In genomic region chr12:69265031-69265430, GRCm38 (mm10) we compare ENCODE assay signal across 26 mouse cellular contexts.
"Had no signal": no experiment of that assay in that cellular context is flagged by ENCODE, and none has a peak within 500 bp of the region (broad histone marks: within the 10 kb centered on the region; RNA-seq: fewer than 3 reads in every experiment).

No protein-coding gene starts in this region.

- H3K4me1 ChIP-seq: heart, embryonic 13.5 days; heart, embryonic 15.5 days; hindbrain, embryonic 12.5 days; intestine, embryonic 15.5 days; limb, embryonic 10.5 days; limb, embryonic 12.5 days had no signal

- DNase-seq: gastrocnemius, adult 2 months; gastrocnemius, postnatal 10 days; gastrocnemius, postnatal 25 days; heart, adult 2 months; heart, postnatal 14 days; heart, postnatal 4 days; kidney, adult 18-20 months; kidney, adult 8-10 months; kidney, postnatal 10 days; kidney, postnatal 25 days; kidney, postnatal 4 days; liver had no signal

- H3K4me3 ChIP-seq: gastrocnemius, adult 2 months; heart, adult 2 months; heart, embryonic 13.5 days; heart, embryonic 15.5 days; hindbrain, embryonic 10.5 days; hindbrain, embryonic 12.5 days; intestine, embryonic 15.5 days; layer of hippocampus, adult 2 months; left cerebral cortex, adult 2 months; limb, embryonic 10.5 days; limb, embryonic 12.5 days had no signal

- H3K27ac ChIP-seq: gastrocnemius, adult 2 months; heart, adult 2 months; heart, embryonic 13.5 days; heart, embryonic 15.5 days; hindbrain, embryonic 10.5 days; hindbrain, embryonic 12.5 days; hindbrain, embryonic 14.5 days; intestine, embryonic 15.5 days; layer of hippocampus, adult 2 months; left cerebral cortex, adult 2 months; limb, embryonic 10.5 days; limb, embryonic 12.5 days had no signal

- H3K9me3 ChIP-seq: heart, embryonic 13.5 days; heart, embryonic 15.5 days; hindbrain, embryonic 10.5 days; hindbrain, embryonic 12.5 days; intestine, embryonic 15.5 days; limb, embryonic 10.5 days; limb, embryonic 12.5 days had no signal

- H3K27me3 ChIP-seq: heart, embryonic 13.5 days; heart, embryonic 15.5 days; hindbrain, embryonic 12.5 days; intestine, embryonic 15.5 days; limb, embryonic 12.5 days had no signal

- H3K9ac ChIP-seq: heart, embryonic 13.5 days; heart, embryonic 15.5 days; hindbrain, embryonic 12.5 days; hindbrain, embryonic 14.5 days; intestine, embryonic 15.5 days; limb, embryonic 12.5 days had no signal

- H3K36me3 ChIP-seq: heart, embryonic 13.5 days; heart, embryonic 15.5 days; hindbrain, embryonic 10.5 days; hindbrain, embryonic 12.5 days; intestine, embryonic 15.5 days; limb, embryonic 10.5 days; limb, embryonic 12.5 days had no signal

- ATAC-seq: hindbrain, embryonic 16.5 days; inflammation-experienced regulatory T-cells, adult 6 months; intestine, embryonic 15.5 days; intestine, postnatal 0 days had no signal

- H3K4me2 ChIP-seq: heart, embryonic 11.5 days; heart, embryonic 13.5 days; heart, embryonic 15.5 days; hindbrain, embryonic 12.5 days; hindbrain, embryonic 14.5 days; intestine, embryonic 15.5 days; limb, embryonic 12.5 days had no signal
